ENCODE assay signal across 10 mouse cellular contexts in genomic region chr13:57595032-57595760, GRCm38 (mm10).
DNase-seq lines count a peak whose midpoint lies in the region; ATAC-seq and TF ChIP-seq lines count a peak whose summit lies in the region.
"Had no signal": no experiment of that assay in that cellular context is flagged by ENCODE, and none has a peak within 500 bp of the region (broad histone marks: within the 10 kb centered on the region; RNA-seq: fewer than 3 reads in every experiment).

No protein-coding gene starts in this region.

- no peak for TF ChIP-seq POLR2A in limb, embryonic 14.5 days (IDR thresholded peaks at IDR 0.05; ENCODE audit: borderline replicate concordance, extremely low read depth, insufficient read depth, insufficient read length)

- TF ChIP-seq CTCF in hindbrain, postnatal 0 days (IDR thresholded peaks at IDR 0.05; ENCODE audit: low read depth), result no peak

- peaks cover 8% of the 10 kb centered on the region; the same call in 1 of the 2 replicates for H3K4me1 ChIP-seq in neural tube, embryonic 11.5 days (ENCODE audit: control insufficient read depth, insufficient read depth, low read length)
- 0 out of 2 replicates have a peak, but pooled peaks cover 4% of the 10 kb centered on the region for H3K4me1 ChIP-seq in hindbrain, postnatal 0 days (ENCODE audit: insufficient read depth, low read length)
- no peaks in the 10 kb centered on the region for H3K4me1 ChIP-seq in limb, embryonic 14.5 days (ENCODE audit: control insufficient read depth, insufficient read depth, low read length)

- no peaks in the 10 kb centered on the region for H3K9me3 ChIP-seq in neural tube, embryonic 11.5 days (ENCODE audit: control insufficient read depth, low read length)
- no peaks in the 10 kb centered on the region for H3K9me3 ChIP-seq in hindbrain, postnatal 0 days (ENCODE audit: low read length)
- H3K9me3 ChIP-seq in limb, embryonic 14.5 days (ENCODE audit: control insufficient read depth, low read length), result no peaks in the 10 kb centered on the region

- H3K27me3 ChIP-seq in neural tube, embryonic 11.5 days (ENCODE audit: control insufficient read depth, insufficient read depth, low read length), result peaks cover 12% of the 10 kb centered on the region; the same call in 1 of the 2 replicates
- H3K27me3 ChIP-seq in hindbrain, postnatal 0 days (ENCODE audit: insufficient read depth, low read length), result 0 out of 2 replicates have a peak, but pooled peaks cover 12% of the 10 kb centered on the region
- H3K27me3 ChIP-seq in limb, embryonic 14.5 days (ENCODE audit: control insufficient read depth, insufficient read depth, low read length), result no peaks in the 10 kb centered on the region

- peak overlapping the region; percentile 2; the same call in 1 of the 2 replicates for H3K4me2 ChIP-seq in neural tube, embryonic 11.5 days (ENCODE audit: low read depth)
- H3K4me2 ChIP-seq in hindbrain, postnatal 0 days (ENCODE audit: low read depth, low read length), result peak overlapping the region; percentile 35
- peak overlapping the region; percentile 26 for H3K4me2 ChIP-seq in limb, embryonic 14.5 days (replicated peaks; ENCODE audit: low read depth, low read length, severe bottlenecking)

- 43% methylated on average over 15 of the region's 15 CpGs for WGBS in neural tube, embryonic 11.5 days
- 23% methylated on average over 15 of the region's 15 CpGs for WGBS in hindbrain, postnatal 0 days
- WGBS in limb, embryonic 14.5 days, result 32% methylated on average over 15 of the region's 15 CpGs

- no peaks in the 10 kb centered on the region for H3K36me3 ChIP-seq in neural tube, embryonic 11.5 days (ENCODE audit: control insufficient read depth, insufficient read depth, low read length)
- H3K36me3 ChIP-seq in hindbrain, postnatal 0 days (ENCODE audit: insufficient read depth, low read length), result no peaks in the 10 kb centered on the region
- H3K36me3 ChIP-seq in limb, embryonic 14.5 days (ENCODE audit: control insufficient read depth, insufficient read depth, low read length), result no peaks in the 10 kb centered on the region

- peak overlapping the region; percentile 41 for H3K9ac ChIP-seq in neural tube, embryonic 11.5 days (ENCODE audit: low read length)
- H3K9ac ChIP-seq in hindbrain, postnatal 0 days (replicated peaks; ENCODE audit: low read length), result no peak overlapping the region
- H3K9ac ChIP-seq in limb, embryonic 14.5 days (ENCODE audit: low read depth, low read length, severe bottlenecking), result 0 out of 2 replicates have a peak overlapping the region, but pooled peaks have one; percentile 17

- no peak overlapping the region for H3K4me3 ChIP-seq in neural tube, embryonic 11.5 days (ENCODE audit: low read depth, low read length)
- no peak overlapping the region for H3K4me3 ChIP-seq in hindbrain, postnatal 0 days (ENCODE audit: low read length)
- no peak overlapping the region for H3K4me3 ChIP-seq in limb, embryonic 14.5 days (replicated peaks; ENCODE audit: low read length)

- peak overlapping the region; percentile 76 for H3K27ac ChIP-seq in neural tube, embryonic 11.5 days (ENCODE audit: low read depth, low read length)
- peak overlapping the region; percentile 67 for H3K27ac ChIP-seq in hindbrain, postnatal 0 days
- no peak overlapping the region for H3K27ac ChIP-seq in limb, embryonic 14.5 days (replicated peaks; ENCODE audit: low read depth, low read length)

- DNase-seq in neural tube, embryonic 11.5 days (ENCODE audit: low spot score), result peak; percentile 72
- no peak for DNase-seq in neural tube, embryonic 10.5 days (ENCODE audit: extremely low spot score, low spot score)
- peak; percentile 84 for DNase-seq in hindbrain, postnatal 0 days (ENCODE audit: low spot score)
- DNase-seq in limb, embryonic 14.5 days (ENCODE audit: low spot score), result peak; percentile 17
- DNase-seq in spleen, postnatal 14 days (ENCODE audit: low spot score in 2 of 2), result no peak
- no peak for DNase-seq in heart, postnatal 4 days
- no peak for DNase-seq in ovary, postnatal 36 days (ENCODE audit: low spot score)
- DNase-seq in Muller cell, postnatal 12 days (ENCODE audit: inconsistent ontology term), result no peak
- DNase-seq: cerebellum, adult 11-12 months; thymus, postnatal 4 days had no signal

- ATAC-seq in neural tube, embryonic 11.5 days (ENCODE audit: insufficient read depth, low FRiP score, low TSS enrichment), result peak; percentile 78
- peak; percentile 88 for ATAC-seq in hindbrain, postnatal 0 days
- no peak for ATAC-seq in limb, embryonic 14.5 days (ENCODE audit: low FRiP score, low read depth)

Comparison
In these comparisons a context has a peak if more than half of its experiments do, and no peak if none do; other contexts are left out.
1. DNase-seq: peak in neural tube, embryonic 11.5 days (single experiment), hindbrain, postnatal 0 days (single experiment) and limb, embryonic 14.5 days (single experiment); none in neural tube, embryonic 10.5 days (single experiment), spleen, postnatal 14 days (0 of 2), heart, postnatal 4 days (single experiment), ovary, postnatal 36 days (single experiment) and Muller cell, postnatal 12 days (single experiment).
2. Peak in every context shown above with its lines, with median percentiles within 50 percentile points of each other: H3K4me2 ChIP-seq.